Comparison of ENCODE assay signal across 8 mouse cellular contexts in genomic region chr4:58910175-58911068, GRCm38 (mm10). TPM values are rescaled to one million over a fixed set of nuclear protein-coding genes. Genes with fewer than 3 reads are reported as not detected.
DNase-seq lines count a peak whose midpoint lies in the region; ATAC-seq and TF ChIP-seq lines count a peak whose summit lies in the region.

No protein-coding gene starts in this region.

- H3K4me3 ChIP-seq in liver, adult 2 months (ENCODE audit: insufficient read depth, low read depth, low read length), result peak overlapping the region; percentile 95; the same call in 1 of the 2 replicates
- peak overlapping the region; percentile 85 for H3K4me3 ChIP-seq in embryonic facial prominence, embryonic 15.5 days (replicated peaks)
- H3K4me3 ChIP-seq in intestine, embryonic 15.5 days (replicated peaks), result peak overlapping the region; percentile 91
- H3K4me3 ChIP-seq in neural tube, embryonic 12.5 days, result peak overlapping the region; percentile 90

- no peak for ATAC-seq in embryonic facial prominence, embryonic 15.5 days (ENCODE audit: insufficient number of reproducible peaks, low FRiP score, low TSS enrichment, low read depth)
- no peak for ATAC-seq in intestine, embryonic 15.5 days
- ATAC-seq in neural tube, embryonic 12.5 days (ENCODE audit: low FRiP score, low read depth), result no peak
- no peak for ATAC-seq in CD4-positive, CD25-positive, alpha-beta regulatory T cell, adult 4 months

- no peaks in the 10 kb centered on the region for H3K36me3 ChIP-seq in liver, adult 2 months (ENCODE audit: control insufficient read depth, insufficient read depth, low read length)
- no peaks in the 10 kb centered on the region for H3K36me3 ChIP-seq in embryonic facial prominence, embryonic 15.5 days
- H3K36me3 ChIP-seq in intestine, embryonic 15.5 days, result no peaks in the 10 kb centered on the region
- H3K36me3 ChIP-seq in neural tube, embryonic 12.5 days, result no peaks in the 10 kb centered on the region

- H3K27ac ChIP-seq in liver, adult 2 months (replicated peaks; ENCODE audit: insufficient read depth, low read depth, low read length), result peak overlapping the region; percentile 76
- no peak overlapping the region; the same call in 1 of the 2 replicates for H3K27ac ChIP-seq in embryonic facial prominence, embryonic 15.5 days (replicated peaks)
- H3K27ac ChIP-seq in intestine, embryonic 15.5 days, result no peak overlapping the region
- H3K27ac ChIP-seq in neural tube, embryonic 12.5 days, result peak overlapping the region; percentile 93; the same call in 1 of the 2 replicates

- H3K79me2 ChIP-seq in liver, adult 2 months (ENCODE audit: control insufficient read depth, insufficient read depth, low read length), result peaks cover 16% of the 10 kb centered on the region

- TF ChIP-seq POLR2A in liver, adult 2 months (IDR thresholded peaks at IDR 0.05; ENCODE audit: extremely low read depth, insufficient read depth, low read length), result no peak

- 26% methylated on average over 16 of the region's 16 CpGs for WGBS in liver, adult 2 months
- WGBS in embryonic facial prominence, embryonic 15.5 days, result 30% methylated on average over 16 of the region's 16 CpGs
- 34% methylated on average over 16 of the region's 16 CpGs for WGBS in intestine, embryonic 15.5 days
- WGBS in neural tube, embryonic 12.5 days, result 38% methylated on average over 16 of the region's 16 CpGs

- H3K9ac ChIP-seq in liver, adult 2 months (ENCODE audit: low read depth, low read length), result peak overlapping the region; percentile 100
- H3K9ac ChIP-seq in embryonic facial prominence, embryonic 15.5 days, result peak overlapping the region; percentile 98; the same call in 1 of the 2 replicates
- H3K9ac ChIP-seq in intestine, embryonic 15.5 days, result peak overlapping the region; percentile 99
- H3K9ac ChIP-seq in neural tube, embryonic 12.5 days, result peak overlapping the region; percentile 97

- no peaks in the 10 kb centered on the region for H3K9me3 ChIP-seq in embryonic facial prominence, embryonic 15.5 days (replicated peaks)
- H3K9me3 ChIP-seq in intestine, embryonic 15.5 days, result no peaks in the 10 kb centered on the region
- H3K9me3 ChIP-seq in neural tube, embryonic 12.5 days, result no peaks in the 10 kb centered on the region

- no peak for TF ChIP-seq CTCF in liver, adult 2 months (IDR thresholded peaks at IDR 0.05; ENCODE audit: low read depth, low read length)

- DNase-seq in liver, adult 2 months (ENCODE audit: extremely low read depth, low read depth, low spot score), result peak; percentile 54
- no peak for DNase-seq in liver
- no peak for DNase-seq in cerebellum, adult 9-11 months
- no peak for DNase-seq in ovary, postnatal 14 days (ENCODE audit: low spot score)

- peak overlapping the region; percentile 64 for H3K4me2 ChIP-seq in embryonic facial prominence, embryonic 15.5 days (replicated peaks)
- peak overlapping the region; percentile 82 for H3K4me2 ChIP-seq in intestine, embryonic 15.5 days (replicated peaks)
- peak overlapping the region; percentile 74 for H3K4me2 ChIP-seq in neural tube, embryonic 12.5 days (replicated peaks)

- H3K4me1 ChIP-seq in liver, adult 2 months (ENCODE audit: control insufficient read depth, insufficient read depth, low read length), result peaks cover 13% of the 10 kb centered on the region
- peaks cover 14% of the 10 kb centered on the region for H3K4me1 ChIP-seq in embryonic facial prominence, embryonic 15.5 days
- H3K4me1 ChIP-seq in intestine, embryonic 15.5 days (replicated peaks), result no peaks in the 10 kb centered on the region
- H3K4me1 ChIP-seq in neural tube, embryonic 12.5 days, result peaks cover 10% of the 10 kb centered on the region

- no peaks in the 10 kb centered on the region for H3K27me3 ChIP-seq in liver, adult 2 months (ENCODE audit: control insufficient read depth, insufficient read depth, low read length)
- H3K27me3 ChIP-seq in embryonic facial prominence, embryonic 15.5 days, result no peaks in the 10 kb centered on the region
- H3K27me3 ChIP-seq in intestine, embryonic 15.5 days (replicated peaks), result no peaks in the 10 kb centered on the region
- no peaks in the 10 kb centered on the region for H3K27me3 ChIP-seq in neural tube, embryonic 12.5 days (replicated peaks)

RNA-seq across cellular contexts. Expression of gene Ecpas, which starts 2.1 kb away (rescaled TPM):
- 53.3 and 56.9 TPM in 2 replicates for total RNA-seq in liver, adult 2 months (2014; rRNA removed)
- polyA plus RNA-seq in liver, adult 2 months (2012; rRNA removed), result 10.8 and 12.2 TPM in 2 replicates
- 26.8 and 34.8 TPM in 2 replicates for polyA plus RNA-seq in embryonic facial prominence, embryonic 15.5 days (2015; fragmentation: Nextera tagmentation; extraction: Ambion mirVana)
- 25.9 and 29.3 TPM in 2 replicates for polyA plus RNA-seq in intestine, embryonic 15.5 days (2015; fragmentation: Nextera tagmentation; extraction: Ambion mirVana)
- 39.0 and 39.7 TPM in 2 replicates for polyA plus RNA-seq in neural tube, embryonic 12.5 days (2016; fragmentation: Nextera tagmentation; extraction: Ambion mirVana)
- 10 to 100 TPM; 26.6 to 29.8 TPM for polyA plus RNA-seq in CD4-positive, CD25-positive, alpha-beta regulatory T cell, adult 4 months (2017; shearing (Covaris generic))

RNA-seq across cellular contexts. Expression of gene Zkscan16, which starts 33.0 kb away (rescaled TPM):
- not detected in 2 replicates for total RNA-seq in liver, adult 2 months (2014; rRNA removed)
- not detected in 2 replicates for polyA plus RNA-seq in liver, adult 2 months (2012; rRNA removed)
- 0.74 and 0.80 TPM in 2 replicates for polyA plus RNA-seq in embryonic facial prominence, embryonic 15.5 days (2015; fragmentation: Nextera tagmentation; extraction: Ambion mirVana)
- polyA plus RNA-seq in intestine, embryonic 15.5 days (2015; fragmentation: Nextera tagmentation; extraction: Ambion mirVana), result 0.20 and 0.40 TPM in 2 replicates
- polyA plus RNA-seq in neural tube, embryonic 12.5 days (2016; fragmentation: Nextera tagmentation; extraction: Ambion mirVana), result 0.50 and 1.2 TPM in 2 replicates
- polyA plus RNA-seq in CD4-positive, CD25-positive, alpha-beta regulatory T cell, adult 4 months (2017; shearing (Covaris generic)), result not detected

Comparison
In these comparisons a context has a peak if more than half of its experiments do, and no peak if none do; other contexts are left out.
1. H3K27ac ChIP-seq: peak in liver, adult 2 months (single experiment) and neural tube, embryonic 12.5 days (single experiment); none in embryonic facial prominence, embryonic 15.5 days (single experiment) and intestine, embryonic 15.5 days (single experiment).
2. Peak in every context shown above with its lines, with median percentiles within 50 percentile points of each other: H3K4me3 ChIP-seq, H3K9ac ChIP-seq and H3K4me2 ChIP-seq.